In genomic region chr7:12961511-12962141, GRCm38 (mm10) we compare ENCODE assay signal across 8 mouse cellular contexts. TPM values are rescaled to one million over a fixed set of nuclear protein-coding genes. Genes with fewer than 3 reads are reported as not detected.
DNase-seq lines count a peak whose midpoint lies in the region; ATAC-seq lines count a peak whose summit lies in the region.

No protein-coding gene starts in this region.

- no peaks in the 10 kb centered on the region for H3K9me3 ChIP-seq in intestine, embryonic 15.5 days
- H3K9me3 ChIP-seq in limb, embryonic 11.5 days (ENCODE audit: control insufficient read depth, low read length) = no peaks in the 10 kb centered on the region
- no peaks in the 10 kb centered on the region for H3K9me3 ChIP-seq in midbrain, embryonic 11.5 days (ENCODE audit: control insufficient read depth, low read length)

- peak overlapping the region; percentile 51 for H3K9ac ChIP-seq in intestine, embryonic 15.5 days
- H3K9ac ChIP-seq in limb, embryonic 11.5 days (ENCODE audit: low read length) = peak overlapping the region; percentile 55
- peak overlapping the region; percentile 43 for H3K9ac ChIP-seq in midbrain, embryonic 11.5 days (ENCODE audit: low read length)

- H3K4me2 ChIP-seq in intestine, embryonic 15.5 days (replicated peaks) = peak overlapping the region; percentile 67
- peak overlapping the region; percentile 39 for H3K4me2 ChIP-seq in limb, embryonic 11.5 days (ENCODE audit: low read depth, severe bottlenecking)
- H3K4me2 ChIP-seq in midbrain, embryonic 11.5 days = peak overlapping the region; percentile 49

- peak overlapping the region; percentile 60 for H3K27ac ChIP-seq in intestine, embryonic 15.5 days
- peak overlapping the region; percentile 24; the same call in 1 of the 2 replicates for H3K27ac ChIP-seq in limb, embryonic 11.5 days (replicated peaks; ENCODE audit: low read depth, low read length)
- H3K27ac ChIP-seq in midbrain, embryonic 11.5 days (ENCODE audit: low read depth, low read length) = peak overlapping the region; percentile 51

- ATAC-seq in intestine, embryonic 15.5 days = peak; percentile 54
- peak; percentile 78 for ATAC-seq in limb, embryonic 11.5 days (ENCODE audit: insufficient number of reproducible peaks, low FRiP score, low TSS enrichment, low read depth)
- ATAC-seq in midbrain, embryonic 11.5 days (ENCODE audit: low FRiP score) = peak; percentile 78

- peak; percentile 37 to 53 for DNase-seq in cerebellum, adult 18-20 months
- no peak for DNase-seq in cerebellum, adult 11 months
- DNase-seq in embryo, embryonic 11 days = peak; percentile 87
- peak; percentile 26 for DNase-seq in gastrocnemius, postnatal 25 days
- peak; percentile 78 for DNase-seq in limb, embryonic 11.5 days (ENCODE audit: low spot score)
- DNase-seq in midbrain, embryonic 11.5 days (ENCODE audit: low spot score, missing footprints) = peak; percentile 95
- peak; percentile 52 for DNase-seq in spleen, adult 12 weeks (ENCODE audit: low spot score)

- peak overlapping the region; percentile 39 for H3K4me3 ChIP-seq in intestine, embryonic 15.5 days (replicated peaks)
- H3K4me3 ChIP-seq in limb, embryonic 11.5 days (ENCODE audit: low read depth, low read length) = peak overlapping the region; percentile 42
- peak overlapping the region; percentile 26 for H3K4me3 ChIP-seq in midbrain, embryonic 11.5 days (ENCODE audit: low read depth, low read length)

- peaks cover 7% of the 10 kb centered on the region; the same call in 1 of the 2 replicates for H3K4me1 ChIP-seq in intestine, embryonic 15.5 days (replicated peaks)
- peaks cover 2% of the 10 kb centered on the region; the same call in 1 of the 2 replicates for H3K4me1 ChIP-seq in limb, embryonic 11.5 days (ENCODE audit: control insufficient read depth, insufficient read depth, low read length)
- peaks cover 8% of the 10 kb centered on the region for H3K4me1 ChIP-seq in midbrain, embryonic 11.5 days (ENCODE audit: control insufficient read depth, insufficient read depth, low read length)

- 3% methylated on average over 29 of the region's 29 CpGs for WGBS in intestine, embryonic 15.5 days
- WGBS in limb, embryonic 11.5 days = 4% methylated on average over 29 of the region's 29 CpGs
- WGBS in midbrain, embryonic 11.5 days = 4% methylated on average over 29 of the region's 29 CpGs

- H3K27me3 ChIP-seq in intestine, embryonic 15.5 days (replicated peaks) = no peaks in the 10 kb centered on the region
- no peaks in the 10 kb centered on the region for H3K27me3 ChIP-seq in limb, embryonic 11.5 days (ENCODE audit: control insufficient read depth, insufficient read depth, low read length)
- H3K27me3 ChIP-seq in midbrain, embryonic 11.5 days (ENCODE audit: control insufficient read depth, insufficient read depth, low read length) = no peaks in the 10 kb centered on the region

- H3K36me3 ChIP-seq in intestine, embryonic 15.5 days = no peaks in the 10 kb centered on the region
- H3K36me3 ChIP-seq in limb, embryonic 11.5 days (ENCODE audit: control insufficient read depth, insufficient read depth, low read length) = no peaks in the 10 kb centered on the region
- H3K36me3 ChIP-seq in midbrain, embryonic 11.5 days (ENCODE audit: control insufficient read depth, insufficient read depth, low read length) = no peaks in the 10 kb centered on the region

RNA-seq across cellular contexts. Expression of gene Zfp324, which starts 4.0 kb away (rescaled TPM):
- 1 to 10 TPM; 2.0 to 2.2 TPM for total RNA-seq in gastrocnemius, postnatal 25 days (2021)
- 8.3 and 8.6 TPM in 2 replicates for polyA plus RNA-seq in intestine, embryonic 15.5 days (2015; fragmentation: Nextera tagmentation; extraction: Ambion mirVana)
- polyA plus RNA-seq in limb, embryonic 11.5 days (2014; fragmentation: Nextera tagmentation; extraction: Ambion mirVana) = 8.2 and 10.2 TPM in 2 replicates
- polyA plus RNA-seq in midbrain, embryonic 11.5 days (2014; fragmentation: Nextera tagmentation; extraction: Ambion mirVana) = 7.8 TPM in 2 replicates

RNA-seq across cellular contexts. Expression of gene Zfp446, which starts 16.0 kb away (rescaled TPM):
- 1 to 10 TPM; 2.1 to 2.4 TPM for total RNA-seq in gastrocnemius, postnatal 25 days (2021)
- polyA plus RNA-seq in intestine, embryonic 15.5 days (2015; fragmentation: Nextera tagmentation; extraction: Ambion mirVana) = 6.7 and 6.8 TPM in 2 replicates
- 7.5 and 10.3 TPM in 2 replicates for polyA plus RNA-seq in limb, embryonic 11.5 days (2014; fragmentation: Nextera tagmentation; extraction: Ambion mirVana)
- 9.6 and 9.8 TPM in 2 replicates for polyA plus RNA-seq in midbrain, embryonic 11.5 days (2014; fragmentation: Nextera tagmentation; extraction: Ambion mirVana)

RNA-seq across cellular contexts. Expression of gene Rnf225, which starts 34.4 kb away (rescaled TPM):
- total RNA-seq in gastrocnemius, postnatal 25 days (2021) = under 1 TPM; 0.21 to 0.33 TPM
- polyA plus RNA-seq in intestine, embryonic 15.5 days (2015; fragmentation: Nextera tagmentation; extraction: Ambion mirVana) = 0.33 and 0.47 TPM in 2 replicates
- 0.57 and 0.59 TPM in 2 replicates for polyA plus RNA-seq in limb, embryonic 11.5 days (2014; fragmentation: Nextera tagmentation; extraction: Ambion mirVana)
- polyA plus RNA-seq in midbrain, embryonic 11.5 days (2014; fragmentation: Nextera tagmentation; extraction: Ambion mirVana) = 0.55 and 0.59 TPM in 2 replicates

RNA-seq across cellular contexts. Expression of gene Slc27a5, which starts 36.4 kb away (rescaled TPM):
- total RNA-seq in gastrocnemius, postnatal 25 days (2021) = not detected
- 0.41 and 0.53 TPM in 2 replicates for polyA plus RNA-seq in intestine, embryonic 15.5 days (2015; fragmentation: Nextera tagmentation; extraction: Ambion mirVana)
- not detected in 2 replicates for polyA plus RNA-seq in limb, embryonic 11.5 days (2014; fragmentation: Nextera tagmentation; extraction: Ambion mirVana)
- not detected in 2 replicates for polyA plus RNA-seq in midbrain, embryonic 11.5 days (2014; fragmentation: Nextera tagmentation; extraction: Ambion mirVana)

RNA-seq across cellular contexts. Expression of gene Trim28, which starts 37.3 kb away (rescaled TPM):
- total RNA-seq in gastrocnemius, postnatal 25 days (2021) = 10 to 100 TPM; 59.1 to 60.7 TPM
- polyA plus RNA-seq in intestine, embryonic 15.5 days (2015; fragmentation: Nextera tagmentation; extraction: Ambion mirVana) = 218 and 244 TPM in 2 replicates
- 610 and 647 TPM in 2 replicates for polyA plus RNA-seq in limb, embryonic 11.5 days (2014; fragmentation: Nextera tagmentation; extraction: Ambion mirVana)
- polyA plus RNA-seq in midbrain, embryonic 11.5 days (2014; fragmentation: Nextera tagmentation; extraction: Ambion mirVana) = 399 and 443 TPM in 2 replicates
